Mouse (Mus musculus): ENCODE measurements around the gene Hhipl1.
A peak's percentile ranks its signal among the peaks of the same experiment; 100 is the strongest.

The Hhipl1 gene

DNA sequence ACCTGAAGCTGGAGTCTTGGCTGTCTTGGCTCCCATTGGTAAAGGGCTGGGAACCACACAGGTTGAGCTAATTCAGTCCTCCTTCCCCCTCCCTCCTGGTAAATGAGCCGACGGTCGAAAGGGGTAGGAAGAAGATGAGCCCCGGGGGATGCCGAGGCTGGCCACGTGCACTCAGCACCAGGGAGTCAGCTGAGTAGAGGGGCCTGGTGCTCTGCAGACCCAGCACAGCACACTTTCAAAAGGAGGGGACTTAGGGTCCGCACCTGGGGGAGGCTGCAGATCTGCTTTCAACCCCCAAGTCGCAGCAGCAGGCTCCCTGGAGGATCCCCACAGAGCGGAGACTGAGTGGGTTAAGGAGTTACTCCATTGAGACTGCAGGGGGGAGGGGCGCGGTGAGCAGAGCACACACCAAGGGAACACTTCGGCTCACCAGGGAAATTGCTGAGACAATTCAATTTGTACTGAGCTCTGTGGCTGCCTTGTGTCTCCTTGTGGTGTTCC is 28.7 kb upstream of the Hhipl1 start:
- no peak for DNase-seq (ENCODE audit: low spot score in 2 of 2)

DNA sequence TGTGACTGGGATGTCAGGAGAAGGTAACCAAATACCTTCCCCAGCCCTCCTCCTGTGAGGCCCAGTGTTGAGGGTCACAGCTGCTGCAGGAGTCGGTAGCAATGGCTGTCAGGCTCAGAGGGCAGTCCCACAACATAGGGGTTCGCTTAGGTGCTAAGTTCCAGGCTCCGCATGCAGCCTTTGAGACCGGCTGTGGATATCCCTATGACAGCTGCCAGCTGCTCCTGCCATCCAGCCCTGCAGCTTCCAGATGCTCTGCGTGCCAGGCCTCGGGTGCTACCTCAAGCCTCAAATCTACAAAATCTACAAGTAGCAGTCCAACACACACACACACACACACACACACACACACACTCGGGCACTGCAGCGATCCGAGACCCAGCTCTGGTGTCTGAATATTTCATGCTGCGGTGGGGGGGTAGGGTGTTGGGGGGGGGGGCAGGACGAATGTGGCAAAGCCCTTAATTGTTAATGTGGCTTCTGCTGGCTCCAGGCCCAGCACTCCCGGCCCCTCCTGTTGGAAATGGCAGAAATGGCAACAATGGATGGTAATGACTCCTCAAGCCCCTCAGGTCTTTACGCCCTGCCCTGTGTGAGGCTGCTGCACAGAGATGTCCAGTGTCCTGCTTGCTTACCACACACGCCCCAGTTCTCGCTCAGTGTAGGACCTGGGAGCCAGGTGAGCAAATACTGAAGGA is 27.7 kb upstream of the Hhipl1 start:
- no peak for DNase-seq (ENCODE audit: low spot score in 2 of 2)

DNA sequence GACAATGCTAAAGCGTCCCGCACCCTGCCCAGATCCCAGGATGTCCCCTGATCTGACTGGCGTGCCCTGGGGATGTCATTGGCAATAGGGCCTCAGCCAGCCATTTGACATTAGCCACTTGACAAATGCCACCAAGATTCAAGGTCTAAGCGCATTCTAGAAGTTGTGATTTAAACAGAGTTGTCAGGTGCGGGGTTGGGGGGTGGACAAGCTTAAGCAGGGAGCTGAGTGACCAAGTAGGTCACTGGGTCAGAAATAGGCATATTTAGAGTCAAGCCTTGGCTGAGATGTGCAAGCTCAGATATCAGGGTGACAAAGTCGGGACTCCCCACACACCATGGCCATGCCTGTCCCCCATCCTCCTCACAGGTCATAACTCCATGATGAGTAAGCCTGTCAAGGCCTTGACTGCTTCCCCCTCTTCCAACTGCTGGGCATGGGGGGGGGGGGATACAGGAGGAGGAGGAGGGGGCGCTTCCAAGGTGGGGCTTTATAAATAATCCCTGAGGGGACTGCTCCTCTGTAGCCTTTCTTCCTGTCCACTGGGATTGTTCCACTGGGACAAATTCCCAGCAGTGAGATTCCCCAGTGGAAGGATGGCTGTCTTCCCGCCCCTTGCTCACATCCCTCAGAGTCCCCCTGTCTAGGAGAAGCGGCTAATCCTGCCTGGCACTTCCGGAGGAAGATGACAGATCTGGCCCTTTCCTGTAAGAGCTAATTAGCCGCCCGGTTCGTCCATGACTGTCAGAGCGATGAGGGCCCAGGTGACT is 21.4 kb upstream of the Hhipl1 start:
- DNase-seq (ENCODE audit: low spot score in 2 of 2) = no peak

DNA sequence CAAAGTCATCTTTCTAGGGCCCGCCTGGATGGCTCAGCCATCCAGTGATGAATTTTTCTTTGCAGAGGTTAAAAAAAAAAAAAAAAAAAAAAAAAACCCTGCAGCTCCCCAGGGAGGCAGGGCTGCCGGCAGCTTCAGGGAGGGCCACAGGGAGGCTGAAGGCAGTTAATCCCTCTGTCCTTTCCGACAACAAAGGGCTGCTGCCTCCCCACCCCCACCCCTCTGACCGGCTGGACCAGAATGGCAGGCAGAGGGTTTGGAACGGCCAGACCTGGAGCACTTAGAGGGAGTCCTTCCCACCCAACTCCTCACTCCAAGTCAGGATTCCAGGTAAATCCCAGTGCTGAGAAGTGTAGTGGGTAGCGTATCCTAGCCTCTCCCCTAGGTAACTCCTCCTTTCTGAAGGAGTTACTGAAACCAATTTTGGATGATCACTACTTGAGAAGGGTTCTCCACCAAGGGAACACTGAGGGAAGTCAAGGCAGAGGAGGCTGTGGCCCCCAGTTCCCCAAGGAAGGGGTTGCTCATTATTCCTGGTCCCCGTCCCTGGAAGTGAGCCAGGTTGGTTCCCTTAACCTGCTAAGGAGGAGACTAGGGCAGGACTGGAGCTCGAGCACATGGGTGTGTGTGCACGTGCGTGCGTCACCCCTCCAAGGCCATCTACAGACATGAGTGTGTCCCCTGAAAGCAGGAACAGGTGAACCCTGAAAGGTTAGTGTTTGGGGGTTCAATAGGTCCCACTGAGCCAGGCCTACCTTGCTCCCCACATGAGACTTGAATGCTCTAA is 20.7 kb upstream of the Hhipl1 start:
- no peak for DNase-seq (ENCODE audit: low spot score in 2 of 2)

- DNase-seq (ENCODE audit: low spot score in 2 of 2) = no peak
These were observed 19.7 kb upstream of the Hhipl1 start for GRCm38 (mm10) chr12:108286381-108286780.

- no peak for DNase-seq (ENCODE audit: low spot score in 2 of 2)
These were observed 19.1 kb upstream of the Hhipl1 start for GRCm38 (mm10) chr12:108287011-108287410.

- no peak for DNase-seq (ENCODE audit: low spot score in 2 of 2)
These were observed 17.8 kb upstream of the Hhipl1 start for GRCm38 (mm10) chr12:108288127-108288880.

GRCm38 (mm10) chr12:108292419-108292818 is 13.7 kb upstream of the Hhipl1 start:
- no peak for DNase-seq (ENCODE audit: low spot score in 2 of 2)

- DNase-seq (ENCODE audit: low spot score in 2 of 2) = peak in 1 of 2 experiments; percentile 69
These were observed 13.1 kb upstream of the Hhipl1 start for GRCm38 (mm10) chr12:108292957-108293356.

DNA sequence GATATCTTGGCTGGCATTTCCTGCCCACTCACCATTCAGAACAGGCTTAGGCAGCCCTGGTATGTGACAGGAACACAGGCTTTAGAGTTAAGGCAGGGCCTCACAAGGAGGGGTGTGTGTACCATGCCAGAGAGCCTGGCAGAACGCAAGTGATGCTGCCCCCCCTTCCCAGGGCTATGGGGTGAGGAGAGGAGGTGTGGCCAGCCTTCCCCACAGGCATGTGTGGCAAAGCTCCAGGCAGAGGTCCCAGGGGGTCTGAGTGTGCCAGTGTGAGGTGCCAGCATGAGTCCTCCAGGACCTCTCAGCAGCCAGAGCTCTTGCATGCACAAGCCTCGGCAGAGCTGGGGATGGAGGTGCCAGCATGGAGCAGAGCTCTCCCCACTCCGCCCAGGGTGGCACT is 11.4 kb upstream of the Hhipl1 start:
- DNase-seq (ENCODE audit: low spot score in 2 of 2) = no peak

DNA sequence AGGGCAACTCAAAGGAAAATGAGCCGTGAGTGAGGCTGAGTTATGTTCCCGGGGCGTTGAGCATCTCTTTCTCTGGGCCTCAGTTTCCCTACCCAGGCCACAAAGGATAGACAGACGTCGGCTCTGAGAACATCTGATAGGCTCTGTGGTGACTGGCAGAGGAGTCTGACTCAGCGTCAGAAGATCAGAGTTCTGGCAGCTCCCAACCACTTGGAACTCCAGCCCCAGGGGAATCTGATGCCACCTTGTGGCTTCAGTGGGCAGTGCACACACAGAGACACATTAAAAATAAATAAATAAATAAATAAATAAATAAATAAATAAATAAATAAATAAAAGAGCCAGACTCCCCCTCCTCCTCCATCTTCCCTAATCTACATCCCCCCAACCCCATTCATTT is 9.0 kb upstream of the Hhipl1 start:
- no peak for DNase-seq (ENCODE audit: low spot score in 2 of 2)

GRCm38 (mm10) chr12:108301006-108301405 is 5.1 kb upstream of the Hhipl1 start:
- no peak for DNase-seq (ENCODE audit: low spot score in 2 of 2)

GRCm38 (mm10) chr12:108303778-108304365 is 2.2 kb upstream of the Hhipl1 start:
- DNase-seq (ENCODE audit: low spot score in 2 of 2) = no peak

- DNase-seq (ENCODE audit: low spot score in 2 of 2) = no peak
These were observed 898 bp upstream of the Hhipl1 start for GRCm38 (mm10) chr12:108305172-108305571.

DNA sequence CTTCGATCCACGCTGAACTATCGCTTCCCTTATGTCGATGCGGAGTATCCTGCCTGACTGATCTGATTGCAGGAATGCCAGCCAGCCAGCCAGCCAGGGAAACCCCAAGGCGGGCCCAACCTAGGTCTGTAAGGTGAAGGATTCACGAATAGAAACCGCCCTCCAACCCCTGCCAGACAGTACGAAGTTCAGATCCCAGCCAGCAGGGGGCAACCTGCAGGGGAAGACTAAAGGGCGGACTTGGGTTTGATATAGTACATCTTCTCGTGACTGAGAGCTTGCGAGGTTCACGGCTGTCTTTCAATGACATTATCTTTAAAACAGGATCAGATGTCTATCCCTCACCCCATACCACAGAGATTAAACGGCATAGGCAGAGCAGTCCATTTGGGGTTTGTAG is 1.5 kb downstream of the Hhipl1 start:
- DNase-seq (ENCODE audit: low spot score in 2 of 2) = no peak

DNA sequence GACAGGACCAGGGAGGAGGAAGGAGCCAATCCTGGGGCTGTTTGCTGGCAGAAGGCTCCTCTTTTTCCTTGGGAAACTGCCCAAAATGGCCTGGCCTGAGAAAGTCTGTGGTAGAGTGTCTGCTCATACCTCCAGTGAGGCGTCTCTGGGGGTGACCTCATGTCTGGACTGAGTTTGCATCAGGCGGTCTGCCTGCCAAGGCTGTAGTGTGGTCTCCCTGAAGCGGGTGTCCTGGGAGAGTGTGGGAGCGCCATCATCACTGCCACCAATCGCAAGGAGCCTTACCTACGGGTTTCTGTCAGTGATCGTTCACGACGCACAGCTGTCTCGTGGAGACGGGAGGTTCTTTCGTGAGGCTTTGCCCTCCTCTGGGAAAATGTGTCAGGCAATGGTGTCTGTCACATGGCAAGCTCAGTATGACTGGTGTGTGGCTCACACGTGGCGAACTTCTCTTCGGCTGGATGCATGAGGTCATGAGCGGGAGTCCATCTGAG is 2.3 kb downstream of the Hhipl1 start:
- no peak for DNase-seq (ENCODE audit: low spot score in 2 of 2)

GRCm38 (mm10) chr12:108309116-108309794 is 3.2 kb downstream of the Hhipl1 start:
- DNase-seq (ENCODE audit: low spot score in 2 of 2) = no peak

GRCm38 (mm10) chr12:108310041-108310440 is 4.0 kb downstream of the Hhipl1 start:
- no peak for DNase-seq (ENCODE audit: low spot score in 2 of 2)

- no peak for DNase-seq (ENCODE audit: low spot score in 2 of 2)
These were observed 4.5 kb downstream of the Hhipl1 start for GRCm38 (mm10) chr12:108310456-108311027.

DNA sequence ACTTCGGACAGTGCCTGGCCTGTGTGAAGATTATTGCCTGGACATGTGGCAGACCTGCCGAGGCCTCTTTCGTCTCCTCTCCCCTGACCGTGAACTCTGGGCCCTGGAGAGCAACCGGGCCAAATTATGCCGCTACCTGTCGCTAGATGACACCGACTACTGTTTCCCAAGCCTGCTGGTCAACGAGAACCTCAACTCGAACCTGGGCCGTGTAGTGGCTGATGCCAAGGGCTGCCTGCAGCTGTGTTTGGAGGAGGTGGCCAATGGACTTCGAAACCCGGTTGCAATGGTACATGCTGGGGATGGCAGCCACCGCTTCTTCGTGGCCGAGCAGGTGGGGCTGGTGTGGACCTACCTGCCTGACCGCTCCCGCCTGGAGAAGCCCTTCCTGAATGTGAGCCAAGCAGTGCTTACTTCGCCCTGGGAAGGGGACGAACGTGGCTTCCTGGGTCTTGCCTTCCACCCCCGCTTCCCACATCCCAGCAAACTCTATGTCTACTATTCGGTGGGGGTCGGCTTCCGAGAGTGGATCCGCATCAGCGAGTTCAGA is 5.7 kb downstream of the Hhipl1 start:
- no peak for DNase-seq (ENCODE audit: low spot score in 2 of 2)
